Mouse (Mus musculus) liver, adult 2 months (tissue): ENCODE measurements around the gene Itgb2l.

ENCODE experiments used
- CTCF ChIP-seq: fragments of 200-500 bp; IDR thresholded peaks from 2 replicates; pipeline ENCODE4 v1.5.1; 2011; ENCODE audit warnings: low read depth, low read length, control low read depth
- POLR2A ChIP-seq: fragments of 200-500 bp; IDR thresholded peaks from 2 replicates; pipeline ENCODE4 v1.6.1; 2011; ENCODE audit warnings: low read length, control low read depth; ENCODE audit not compliant: insufficient read depth; ENCODE audit errors: extremely low read depth

DNA sequence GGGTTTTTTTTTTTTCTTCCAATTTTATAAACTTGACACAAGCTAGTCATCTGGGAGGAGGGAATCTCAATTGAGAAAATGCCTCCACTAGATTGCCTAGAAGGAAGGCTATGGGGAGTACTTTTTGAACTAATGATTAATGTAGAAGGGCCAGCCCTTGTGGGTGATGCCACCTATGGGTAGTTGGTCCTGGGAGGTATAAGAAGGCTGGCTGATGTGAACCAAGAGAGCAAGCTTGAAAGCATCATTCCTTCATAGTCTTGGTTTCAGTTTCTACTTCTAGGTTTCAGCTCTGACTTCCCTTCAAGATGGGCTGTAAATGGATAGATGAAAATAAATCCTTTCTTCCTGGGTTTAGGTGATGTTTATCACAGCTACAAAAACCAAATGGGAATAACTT, 10.7 kb upstream of the Itgb2l start:
- TF ChIP-seq CTCF (no peak), POLR2A (no peak)
